13 mouse cellular contexts compared by ENCODE assay signal in genomic region chr10:4117091-4117490, GRCm38 (mm10).
A peak's percentile ranks its signal among the peaks of the same experiment; 100 is the strongest.
DNase-seq lines count a peak whose midpoint lies in the region; ATAC-seq lines count a peak whose summit lies in the region.
"Had no signal": no experiment of that assay in that cellular context is flagged by ENCODE, and none has a peak within 500 bp of the region (broad histone marks: within the 10 kb centered on the region; RNA-seq: fewer than 3 reads in every experiment).

No protein-coding gene starts in this region.

- WGBS in forebrain, embryonic 11.5 days = 80% methylated on average over 7 of the region's 7 CpGs
- 71% methylated on average over 7 of the region's 7 CpGs for WGBS in forebrain, embryonic 10.5 days
- 10% methylated on average over 7 of the region's 7 CpGs for WGBS in kidney, embryonic 16.5 days
- WGBS in limb, embryonic 12.5 days = 37% methylated on average over 7 of the region's 7 CpGs
- WGBS in midbrain, embryonic 10.5 days = 75% methylated on average over 7 of the region's 7 CpGs

- H3K4me2 ChIP-seq in forebrain, embryonic 11.5 days (ENCODE audit: low read depth, low read length, severe bottlenecking) = no peak overlapping the region
- 0 out of 2 replicates have a peak overlapping the region, but pooled peaks have one; percentile 7 for H3K4me2 ChIP-seq in kidney, embryonic 16.5 days (replicated peaks; ENCODE audit: low read depth, low read length)
- H3K4me2 ChIP-seq in limb, embryonic 12.5 days = peak overlapping the region; percentile 10; the same call in 1 of the 2 replicates
- H3K4me2 ChIP-seq: hindbrain, embryonic 15.5 days had no signal

- no peak for ATAC-seq in forebrain, embryonic 11.5 days (replicated peaks; ENCODE audit: low FRiP score)
- peak; percentile 93 for ATAC-seq in kidney, embryonic 16.5 days (ENCODE audit: low FRiP score, low TSS enrichment)
- no peak for ATAC-seq in limb, embryonic 12.5 days (ENCODE audit: insufficient number of reproducible peaks, insufficient read depth, low FRiP score, low TSS enrichment, low read depth)
- ATAC-seq: forebrain, postnatal 0 days had no signal

- peak; percentile 39 for DNase-seq in forebrain, embryonic 11.5 days (ENCODE audit: low spot score)
- no peak for DNase-seq in forebrain, embryonic 10.5 days (ENCODE audit: extremely low spot score, low spot score)
- no peak for DNase-seq in kidney, postnatal 14 days
- DNase-seq in embryo, embryonic 10.5 days (ENCODE audit: low spot score) = peak; percentile 68
- DNase-seq in midbrain, embryonic 10.5 days (ENCODE audit: low spot score) = no peak
- no peak for DNase-seq in layer of hippocampus, adult 9-10 months (ENCODE audit: low spot score)
- DNase-seq: cerebellum, postnatal 36 days; forebrain, postnatal 0 days had no signal

- H3K27me3 ChIP-seq in forebrain, embryonic 11.5 days (ENCODE audit: control insufficient read depth, insufficient read depth, low read length) = no peaks in the 10 kb centered on the region
- H3K27me3 ChIP-seq in forebrain, embryonic 10.5 days (ENCODE audit: poor library complexity, severe bottlenecking) = no peaks in the 10 kb centered on the region
- H3K27me3 ChIP-seq in kidney, embryonic 16.5 days (ENCODE audit: insufficient read depth, low read length) = no peaks in the 10 kb centered on the region
- no peaks in the 10 kb centered on the region for H3K27me3 ChIP-seq in limb, embryonic 12.5 days
- H3K27me3 ChIP-seq in midbrain, embryonic 10.5 days (ENCODE audit: low read depth, poor library complexity, severe bottlenecking) = no peaks in the 10 kb centered on the region
- H3K27me3 ChIP-seq: hindbrain, embryonic 15.5 days had no signal

- no peaks in the 10 kb centered on the region for H3K9me3 ChIP-seq in forebrain, embryonic 11.5 days (ENCODE audit: control insufficient read depth, low read length)
- no peaks in the 10 kb centered on the region for H3K9me3 ChIP-seq in forebrain, embryonic 10.5 days
- H3K9me3 ChIP-seq in kidney, embryonic 16.5 days (ENCODE audit: low read length) = no peaks in the 10 kb centered on the region
- H3K9me3 ChIP-seq in limb, embryonic 12.5 days = no peaks in the 10 kb centered on the region
- no peaks in the 10 kb centered on the region for H3K9me3 ChIP-seq in midbrain, embryonic 10.5 days (replicated peaks)
- H3K9me3 ChIP-seq: G1E; hindbrain, embryonic 15.5 days had no signal

- no peak overlapping the region for H3K9ac ChIP-seq in forebrain, embryonic 11.5 days (ENCODE audit: low read length)
- no peak overlapping the region for H3K9ac ChIP-seq in kidney, embryonic 16.5 days (replicated peaks; ENCODE audit: low read length)
- H3K9ac ChIP-seq in limb, embryonic 12.5 days (replicated peaks) = no peak overlapping the region
- H3K9ac ChIP-seq: forebrain, postnatal 0 days; hindbrain, embryonic 15.5 days had no signal

- no peaks in the 10 kb centered on the region for H3K36me3 ChIP-seq in forebrain, embryonic 11.5 days (ENCODE audit: control insufficient read depth, insufficient read depth, low read length)
- H3K36me3 ChIP-seq in forebrain, embryonic 10.5 days (replicated peaks) = peaks cover 13% of the 10 kb centered on the region
- no peaks in the 10 kb centered on the region for H3K36me3 ChIP-seq in kidney, embryonic 16.5 days (ENCODE audit: insufficient read depth, low read length)
- H3K36me3 ChIP-seq in limb, embryonic 12.5 days = no peaks in the 10 kb centered on the region
- H3K36me3 ChIP-seq in midbrain, embryonic 10.5 days = peaks cover 6% of the 10 kb centered on the region
- H3K36me3 ChIP-seq: hindbrain, embryonic 15.5 days had no signal

- H3K27ac ChIP-seq in forebrain, embryonic 11.5 days (ENCODE audit: low read depth, low read length) = no peak overlapping the region
- no peak overlapping the region for H3K27ac ChIP-seq in forebrain, embryonic 10.5 days
- peak overlapping the region; percentile 80 for H3K27ac ChIP-seq in kidney, embryonic 16.5 days (ENCODE audit: low read length)
- H3K27ac ChIP-seq in limb, embryonic 12.5 days = no peak overlapping the region; the same call in 1 of the 2 replicates
- no peak overlapping the region for H3K27ac ChIP-seq in midbrain, embryonic 10.5 days (replicated peaks)
- H3K27ac ChIP-seq: hindbrain, embryonic 15.5 days; left cerebral cortex, adult 2 months had no signal

- H3K4me3 ChIP-seq in forebrain, embryonic 11.5 days (ENCODE audit: low read depth, low read length) = no peak overlapping the region
- H3K4me3 ChIP-seq in forebrain, embryonic 10.5 days = no peak overlapping the region
- no peak overlapping the region for H3K4me3 ChIP-seq in kidney, embryonic 16.5 days (ENCODE audit: low read length)
- H3K4me3 ChIP-seq in limb, embryonic 12.5 days (replicated peaks) = no peak overlapping the region
- H3K4me3 ChIP-seq in midbrain, embryonic 10.5 days = no peak overlapping the region
- H3K4me3 ChIP-seq: hindbrain, embryonic 15.5 days; left cerebral cortex, adult 2 months had no signal

- H3K4me1 ChIP-seq in forebrain, embryonic 11.5 days (replicated peaks; ENCODE audit: control insufficient read depth, insufficient read depth, low read length) = no peaks in the 10 kb centered on the region
- H3K4me1 ChIP-seq in forebrain, embryonic 10.5 days = 0 out of 2 replicates have a peak, but pooled peaks cover 4% of the 10 kb centered on the region
- peaks cover 53% of the 10 kb centered on the region for H3K4me1 ChIP-seq in kidney, embryonic 16.5 days (ENCODE audit: insufficient read depth, low read length)
- peaks cover 4% of the 10 kb centered on the region for H3K4me1 ChIP-seq in limb, embryonic 12.5 days (replicated peaks)
- no peaks in the 10 kb centered on the region for H3K4me1 ChIP-seq in midbrain, embryonic 10.5 days

Comparison
In these comparisons a context has a peak if more than half of its experiments do, and no peak if none do; other contexts are left out.
1. DNase-seq: peak in forebrain, embryonic 11.5 days (single experiment) and embryo, embryonic 10.5 days (single experiment); none in forebrain, embryonic 10.5 days (single experiment), kidney, postnatal 14 days (single experiment), midbrain, embryonic 10.5 days (single experiment) and layer of hippocampus, adult 9-10 months (single experiment).